Mouse (Mus musculus) neutrophil, adult 5-6 weeks (primary cell): ENCODE results near the gene Ccdc114. TPM values are rescaled to one million over a fixed set of nuclear protein-coding genes. Genes with fewer than 3 reads are reported as not detected.
"Not testable (repeated sequence)": the region's sequence is repeated elsewhere in the genome, so short reads cannot be mapped to it uniquely, and the experiment has no call there.

Experiments
- ATAC-seq: fragments of 151-379, 151-347 bp; 2 replicates; pipeline ENCODE4 v1.8.0; 2017; ENCODE audit warnings: mild to moderate bottlenecking, moderate TSS enrichment; ENCODE audit not compliant: insufficient number of reproducible peaks, poor library complexity, low FRiP score, severe bottlenecking; ENCODE audit errors: extremely low read depth
- total RNA-seq: library from RNA; stranded (forward); fragments of 200-1000 nt; gene quantifications from 2 replicates; pipeline ENCODE4 v1.2.3, GENCODE M21; 2017

Ccdc114 gene
- total RNA-seq, 1 experiment from 2014 or later = 14.1 TPM

DNA sequence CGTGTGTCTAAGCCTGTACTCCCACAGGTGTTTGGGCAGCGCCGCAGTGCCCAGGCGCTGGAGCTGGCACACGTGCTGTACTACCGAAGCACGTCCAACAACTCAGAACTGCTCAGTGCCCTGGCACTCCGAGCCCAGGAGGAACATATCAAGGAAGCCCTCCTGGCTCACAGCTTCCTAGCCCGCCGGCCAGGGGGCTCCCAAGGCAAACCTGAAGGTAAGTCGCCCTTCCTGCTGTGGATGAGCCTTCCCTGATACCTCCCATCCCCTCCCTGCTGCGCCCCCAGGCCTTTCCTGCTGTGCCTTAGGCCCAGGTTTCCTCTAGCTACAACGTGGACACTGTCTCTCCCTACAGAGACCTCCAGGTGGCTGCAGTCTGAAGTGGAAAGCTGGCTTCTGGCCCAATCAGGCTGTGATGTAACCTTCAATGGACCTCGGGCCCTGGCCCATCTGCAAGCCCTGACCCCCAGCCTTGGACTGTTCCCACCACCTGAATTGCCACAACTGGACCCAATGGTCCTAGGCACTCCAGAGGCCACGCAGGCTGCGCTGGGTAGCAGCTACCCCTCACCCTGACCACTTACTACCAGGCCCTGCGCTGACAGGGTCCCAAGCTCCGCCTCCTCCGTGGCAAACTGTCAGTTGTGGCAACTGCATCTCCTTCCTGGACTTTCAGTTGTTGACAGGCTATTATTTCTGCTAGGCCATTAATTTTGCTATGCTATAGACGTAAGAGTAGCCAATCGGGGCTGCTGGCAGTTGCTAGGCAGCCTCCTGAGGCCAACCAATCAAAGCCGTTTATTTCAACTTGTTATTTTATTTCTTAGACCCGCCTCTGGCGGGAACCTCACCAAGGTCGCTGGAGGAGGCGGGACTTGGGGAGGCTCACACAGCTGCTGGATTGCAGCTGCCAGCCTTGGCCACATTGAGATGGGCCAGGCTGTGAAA lies 7.5 kb upstream of the Ccdc114 start:
- ATAC-seq = peak; percentile 58

DNA sequence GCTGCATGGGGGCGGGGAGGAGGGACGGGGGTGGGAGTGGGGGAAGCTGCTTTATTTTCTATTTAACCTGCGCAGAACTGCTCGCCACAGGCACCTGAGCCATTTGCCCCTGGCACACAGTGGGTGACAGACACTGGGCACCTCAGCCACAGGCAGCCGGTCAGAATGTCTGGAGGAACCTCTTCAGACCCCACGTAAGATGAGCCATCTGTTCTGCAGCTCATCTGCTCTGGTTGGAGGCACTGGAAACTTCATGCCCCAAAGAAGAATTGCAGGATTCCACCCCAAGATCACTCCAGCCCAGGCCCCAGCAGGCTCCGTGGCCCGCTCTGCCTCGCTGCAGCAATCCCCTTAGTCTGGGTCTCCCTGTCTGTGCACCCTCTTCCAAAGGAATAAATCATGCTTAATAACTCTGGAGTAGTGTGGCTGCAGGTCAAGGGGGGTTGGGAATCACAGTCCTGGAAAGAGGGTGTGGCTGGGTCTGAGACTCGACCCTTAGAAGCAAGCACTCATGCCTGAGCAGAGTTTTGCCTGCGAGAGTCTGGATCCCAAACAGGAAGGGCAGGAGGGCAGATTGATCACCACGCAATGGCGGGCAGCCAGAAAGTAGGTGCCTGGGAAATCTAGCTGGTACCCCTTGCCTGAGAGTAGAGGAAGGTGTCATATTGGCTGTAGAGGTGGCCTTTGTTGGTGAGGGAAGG lies 6.7 kb upstream of the Ccdc114 start:
- ATAC-seq = no peak

DNA sequence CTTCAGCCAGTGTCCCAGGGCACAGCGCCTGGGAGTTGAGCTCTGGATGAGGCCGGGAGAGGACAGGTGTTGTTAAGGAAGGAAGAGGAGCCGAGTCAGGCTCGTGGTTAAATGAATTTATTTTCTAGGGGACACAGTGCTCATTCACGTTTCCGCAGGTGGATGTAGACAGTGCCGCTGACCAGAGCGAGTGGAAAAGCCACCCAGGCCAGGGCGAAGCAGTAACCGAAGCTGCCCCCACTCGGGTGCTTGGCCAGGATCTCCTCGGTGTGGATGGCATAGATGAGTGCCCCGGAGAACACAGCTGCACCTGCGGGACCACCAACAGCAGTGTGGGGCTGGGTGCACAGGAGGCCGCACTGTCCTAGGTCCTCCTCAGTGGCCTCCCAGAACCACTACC lies 5.9 kb upstream of the Ccdc114 start:
- no peak for ATAC-seq

DNA sequence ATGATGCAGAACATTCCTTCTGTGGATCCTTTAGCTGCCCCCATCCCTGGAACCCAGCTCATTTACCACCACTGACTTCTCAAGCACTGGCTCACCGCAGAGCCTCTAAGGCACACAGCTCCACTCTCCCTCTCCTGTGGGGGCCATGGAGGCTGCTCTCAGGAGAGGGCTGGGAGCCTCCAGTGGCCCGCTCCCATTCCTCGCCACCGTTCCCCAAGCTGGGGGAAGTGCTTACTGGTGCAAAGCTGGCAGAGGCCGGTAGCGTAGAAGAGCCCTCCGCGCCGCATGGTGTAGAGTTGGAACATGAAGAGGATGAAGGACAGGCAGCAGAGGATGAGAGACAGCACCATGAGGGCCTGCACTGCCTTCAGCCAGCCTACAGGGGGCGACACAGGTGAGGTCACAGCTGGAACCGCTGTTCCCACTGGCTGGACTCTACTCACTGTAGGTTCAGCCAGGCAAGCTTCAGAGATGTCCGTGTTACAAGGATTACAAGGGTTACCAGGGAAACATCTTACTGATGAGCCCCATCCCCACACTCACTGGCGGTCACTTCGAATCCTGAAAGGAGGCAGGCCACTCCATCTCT lies 4.7 kb upstream of the Ccdc114 start:
- no peak for ATAC-seq

DNA sequence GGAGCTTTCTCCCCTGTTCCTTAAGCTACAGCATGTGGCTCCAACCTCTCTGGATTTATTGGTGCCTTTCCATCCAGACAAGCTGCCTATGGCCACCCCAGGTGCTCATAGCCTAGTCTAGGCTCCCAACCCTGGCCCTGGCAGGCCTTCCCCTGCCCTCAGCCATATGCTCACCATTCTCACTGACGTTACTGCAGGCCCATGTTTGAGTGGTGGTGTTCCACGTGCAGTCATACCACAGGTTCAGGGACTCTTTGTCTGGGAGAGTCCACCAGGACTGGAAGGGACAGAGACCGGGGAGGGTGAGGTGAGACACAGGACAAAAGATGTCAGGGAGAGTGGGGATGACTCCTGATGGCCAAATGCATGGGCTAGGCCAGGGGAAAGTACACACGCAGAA lies 4.1 kb upstream of the Ccdc114 start:
- no peak for ATAC-seq

DNA sequence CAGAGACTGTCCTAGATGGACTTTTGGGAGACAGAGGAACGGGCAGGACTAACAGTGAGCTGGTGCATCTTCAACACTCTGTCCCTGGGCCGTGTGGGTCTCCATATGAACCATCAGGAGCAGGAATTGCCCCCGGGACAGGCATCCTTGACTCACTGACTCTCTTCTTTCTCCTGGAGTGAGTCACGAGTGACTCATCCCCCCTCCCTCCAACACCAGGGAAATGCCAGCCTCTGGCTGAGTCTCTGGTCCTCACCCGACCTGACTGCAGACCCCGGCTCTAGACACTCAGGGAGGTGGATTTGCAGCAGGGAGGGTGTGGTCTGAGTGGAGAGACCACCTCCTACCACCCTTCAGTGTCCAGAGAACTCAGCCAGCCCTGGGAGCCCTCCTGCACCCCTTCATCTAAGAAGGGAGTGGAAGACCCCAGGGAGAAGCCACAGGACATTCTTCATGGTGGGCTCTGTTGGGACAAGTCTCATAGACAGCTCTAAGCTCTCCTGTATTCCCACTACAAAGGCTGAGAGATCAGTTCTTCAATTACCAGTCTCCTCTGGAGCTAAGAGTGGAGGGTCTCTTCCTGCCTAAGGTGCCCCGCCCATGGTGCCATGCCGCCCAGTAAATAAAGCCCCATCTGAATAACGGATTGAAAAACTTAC lies 3.2 kb upstream of the Ccdc114 start:
- no peak for ATAC-seq

DNA sequence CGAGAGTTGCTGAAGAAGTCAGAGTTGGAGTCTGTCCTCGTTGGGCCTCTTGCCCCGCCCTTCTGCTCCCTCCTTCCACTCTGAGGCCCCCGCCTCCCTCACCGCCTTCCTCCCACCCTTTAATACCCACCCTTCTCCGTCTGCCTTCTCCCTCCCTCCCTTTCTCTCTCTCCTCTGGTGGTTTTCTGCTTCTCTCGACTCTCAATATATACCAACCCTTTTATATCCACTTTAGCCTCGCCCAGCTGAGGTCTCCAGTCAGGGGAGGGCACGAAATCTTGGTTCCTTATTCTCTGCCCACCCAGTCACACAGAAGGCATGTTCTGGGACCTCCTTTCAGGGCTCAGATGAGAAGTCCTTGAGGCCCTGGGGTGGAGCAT lies 2.6 kb upstream of the Ccdc114 start, which contains the start of gene Emp3:
Gene Emp3 (minus strand): TSS at position 163 of the 380 bp plus-strand sequence.
- peak; percentile 28 for ATAC-seq

DNA sequence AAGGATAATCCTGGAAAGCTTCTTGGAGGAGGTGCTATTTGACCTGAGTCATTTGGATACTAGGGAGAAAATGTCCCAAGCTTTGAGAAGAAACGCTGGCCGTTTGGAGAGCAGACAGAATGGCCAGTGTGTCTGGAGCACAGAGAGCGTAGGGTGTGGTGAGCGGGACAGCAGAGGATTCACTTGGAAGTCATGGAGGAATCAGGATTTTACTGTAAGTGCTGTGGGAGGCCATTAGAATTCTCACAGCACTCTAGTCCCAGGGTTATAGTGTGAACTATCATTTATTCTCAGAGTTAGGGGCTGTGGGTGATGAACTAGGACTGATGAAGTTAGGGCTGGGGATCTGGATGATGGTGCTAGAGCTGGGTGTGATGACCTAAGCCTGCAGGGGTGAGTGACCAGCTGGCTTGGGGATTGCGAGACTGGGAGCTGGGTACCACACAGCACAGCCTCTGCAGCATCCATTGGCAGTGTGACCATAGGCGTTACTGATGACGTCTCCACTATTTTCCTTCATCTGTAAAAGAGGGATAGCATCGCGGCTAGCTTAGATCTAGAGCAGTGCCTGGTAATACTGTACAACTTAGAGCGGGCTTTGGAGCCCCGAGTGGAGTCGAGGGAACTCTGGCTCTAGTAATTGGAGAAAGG lies 1.8 kb upstream of the Ccdc114 start:
- ATAC-seq = no peak

DNA sequence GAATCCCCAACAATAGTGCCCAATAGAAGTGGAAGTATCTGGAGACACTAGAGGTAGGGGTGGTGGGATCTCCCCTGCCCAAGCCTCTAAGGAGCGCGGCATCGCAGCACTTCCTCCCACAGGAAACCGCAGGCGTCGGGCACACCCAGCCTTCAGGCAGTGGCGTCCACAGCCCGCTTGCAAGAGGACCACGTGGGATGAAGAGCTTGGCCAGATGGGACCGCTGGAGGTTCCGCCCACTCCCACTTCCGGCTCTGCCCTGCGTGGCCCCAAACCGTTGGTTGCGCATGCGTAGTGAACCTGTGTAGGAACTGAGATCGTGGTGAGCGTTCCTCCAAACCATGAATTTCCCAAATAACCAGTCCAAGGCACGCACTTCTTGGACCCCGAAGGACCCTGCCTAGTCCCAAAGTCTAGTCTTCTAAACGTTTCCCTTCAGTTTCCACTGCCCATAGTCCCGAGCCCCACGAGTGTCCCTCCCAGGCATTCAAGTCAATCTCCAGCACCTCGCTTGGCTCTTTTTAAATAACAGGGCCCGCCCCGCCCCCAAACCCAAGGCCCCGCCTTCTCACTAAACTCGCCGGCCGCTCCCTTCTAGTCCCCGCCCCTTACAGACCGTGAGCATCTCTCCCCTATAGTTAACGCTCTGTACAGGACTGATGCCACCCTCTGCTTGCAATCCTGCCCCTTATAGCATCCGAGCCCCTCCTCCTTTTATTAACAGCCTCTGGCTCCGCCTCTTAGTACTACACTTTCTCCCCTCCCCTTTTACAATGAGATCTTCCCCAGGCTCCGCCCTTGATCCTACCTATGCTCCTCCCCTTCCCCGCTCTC lies 727 bp upstream of the Ccdc114 start:
- peak; percentile 72 for ATAC-seq

DNA sequence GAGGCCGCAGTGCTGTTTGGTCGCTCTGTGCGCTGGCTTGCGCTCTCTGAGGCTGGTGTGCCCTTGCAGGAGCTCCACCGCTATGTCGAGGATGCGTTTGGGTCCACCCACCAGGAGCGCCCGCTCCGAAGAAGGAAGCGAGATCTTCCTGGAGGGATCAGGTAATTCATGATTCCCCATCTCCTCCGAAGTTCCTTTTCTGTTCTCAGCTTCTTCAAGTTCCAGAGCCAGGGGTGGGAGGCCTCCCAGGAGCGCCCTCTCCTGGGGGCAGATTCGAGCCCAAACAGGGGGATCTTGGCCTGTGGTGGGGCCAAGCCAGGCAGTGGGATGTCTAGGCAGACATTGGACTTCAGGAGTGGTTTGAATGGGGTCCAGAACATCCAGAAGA lies 551 bp downstream of the Ccdc114 start:
- no peak for ATAC-seq

DNA sequence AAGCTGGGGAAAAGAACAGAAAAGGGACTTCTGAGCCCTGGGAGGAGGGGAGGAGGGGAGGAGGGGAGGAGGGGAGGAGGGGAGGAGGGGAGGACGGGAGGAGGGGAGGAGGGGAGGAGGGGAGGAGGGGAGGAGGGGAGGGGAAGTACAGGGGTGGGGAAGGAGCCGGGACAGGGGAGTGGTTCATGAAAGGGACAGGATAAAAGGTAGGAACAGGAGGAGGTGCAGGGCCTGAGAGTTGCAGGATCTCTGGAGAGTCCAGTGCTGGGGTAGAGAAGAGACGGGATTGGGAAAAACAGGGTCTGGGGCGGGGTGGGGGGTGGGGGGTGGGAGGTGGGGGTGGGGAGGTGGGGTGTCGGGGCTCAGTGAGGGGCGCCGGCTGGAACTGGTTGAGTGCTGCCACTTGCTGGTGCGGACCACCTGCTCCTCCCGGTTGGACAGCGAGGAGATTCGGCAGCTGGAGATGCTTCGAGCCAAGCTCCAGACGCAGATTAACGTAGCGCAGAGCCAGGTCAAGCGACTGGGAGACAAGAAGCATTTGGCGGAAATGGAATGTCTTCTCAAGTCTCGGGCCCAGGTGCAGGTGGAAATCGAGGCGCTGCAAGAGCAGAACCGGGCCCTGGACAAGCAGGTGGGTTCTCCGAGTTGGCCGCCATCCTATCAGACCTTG lies 4.9 kb downstream of the Ccdc114 start:
- ATAC-seq = no peak

DNA sequence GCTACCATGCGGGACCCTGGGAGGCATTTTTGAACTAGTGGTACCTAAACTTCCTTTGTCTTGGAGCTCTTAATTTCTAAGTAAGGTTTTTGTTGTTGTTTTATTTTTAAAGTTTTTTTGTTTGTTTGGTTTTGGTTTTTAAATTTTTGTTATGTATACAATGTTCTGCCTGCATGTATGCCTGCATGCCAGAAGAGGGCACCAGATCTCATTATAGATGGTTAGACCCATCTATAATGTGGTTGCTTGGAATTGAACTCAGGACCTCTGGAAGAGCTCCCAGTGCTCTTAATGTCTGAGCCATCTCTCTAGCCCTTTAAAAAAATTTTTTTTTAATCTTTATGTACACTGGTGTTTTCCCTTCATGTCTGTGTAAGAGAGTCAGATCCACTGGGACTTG lies 5.8 kb downstream of the Ccdc114 start:
- no peak for ATAC-seq

DNA sequence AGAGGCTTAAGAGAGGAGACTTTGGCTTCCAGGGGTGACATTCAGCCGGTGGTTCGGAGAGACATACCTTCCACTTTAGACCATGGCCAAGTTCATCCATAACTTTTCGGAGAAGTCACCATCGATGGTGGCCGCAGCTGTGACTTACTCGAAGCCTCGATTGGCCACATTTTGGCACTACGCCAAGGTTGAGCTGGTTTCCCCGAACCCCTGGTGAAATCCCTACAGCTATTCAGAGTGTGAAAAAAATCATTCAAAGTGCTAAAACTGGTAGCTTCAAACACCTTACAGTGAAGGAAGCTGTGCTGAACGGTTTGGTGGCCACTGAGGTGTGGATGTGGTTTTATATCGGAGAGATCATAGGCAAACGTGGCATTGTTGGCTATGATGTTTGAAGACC lies 9.9 kb downstream of the Ccdc114 start:
- ATAC-seq = not testable (repeated sequence)

DNA sequence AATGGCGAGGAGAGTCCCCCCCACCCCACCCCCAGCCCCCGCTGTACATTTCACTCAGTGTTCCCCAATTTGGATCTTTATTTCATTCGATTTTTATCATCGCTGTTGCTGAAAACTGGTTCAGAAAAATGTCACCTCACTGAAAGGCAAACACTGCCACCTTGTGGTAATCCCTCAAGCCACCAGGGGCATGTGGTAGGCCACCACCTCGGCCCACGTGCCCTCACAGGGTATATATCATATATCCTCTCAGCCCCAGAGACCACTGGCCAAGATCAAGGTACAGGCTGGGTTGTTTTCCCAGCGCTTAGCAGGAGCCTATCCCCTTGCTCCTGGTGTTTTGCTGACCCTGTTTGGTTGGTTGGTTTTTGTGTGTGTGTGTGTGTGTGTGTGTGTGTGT lies 11.2 kb downstream of the Ccdc114 start:
- ATAC-seq = peak; percentile 90

DNA sequence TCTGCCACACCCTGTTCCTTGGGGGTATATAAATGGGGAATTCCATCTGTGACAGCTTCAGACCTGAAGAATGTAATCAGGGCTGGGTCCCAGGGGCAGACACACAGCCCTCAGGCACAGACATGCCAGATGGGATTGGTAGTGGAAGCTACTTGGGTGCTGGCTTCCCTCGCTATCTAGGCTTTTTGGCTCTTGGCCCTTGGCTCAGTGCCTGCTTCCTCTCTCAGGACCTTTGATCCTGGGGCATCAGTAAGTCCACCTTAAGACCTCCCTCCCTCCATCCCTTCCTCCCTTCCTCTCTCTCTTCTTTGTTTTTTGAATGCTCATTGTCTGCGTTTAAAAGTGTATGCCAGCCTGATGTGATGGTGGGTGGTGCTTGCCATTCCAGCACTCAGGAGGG lies 16.0 kb downstream of the Ccdc114 start:
- ATAC-seq = no peak

DNA sequence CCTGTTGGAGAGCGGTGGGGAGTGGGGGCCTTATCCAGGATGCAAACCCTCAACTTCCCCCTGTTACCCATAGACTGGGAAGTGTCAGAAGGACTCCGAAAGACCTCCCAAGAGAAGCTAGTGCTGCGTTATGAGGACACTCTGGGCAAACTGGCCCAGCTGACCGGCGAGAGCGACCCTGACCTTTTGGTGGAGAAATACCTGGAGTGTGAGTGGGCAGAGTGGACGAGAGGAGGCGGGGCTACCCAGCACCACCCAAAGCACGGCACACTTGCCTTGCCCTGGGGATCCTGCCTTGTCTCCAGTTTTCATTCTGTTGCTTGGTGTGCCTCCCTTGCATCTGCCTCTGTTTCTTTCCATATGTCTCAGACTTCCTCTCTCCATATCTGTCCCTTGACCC lies 18.1 kb downstream of the Ccdc114 start:
- no peak for ATAC-seq

DNA sequence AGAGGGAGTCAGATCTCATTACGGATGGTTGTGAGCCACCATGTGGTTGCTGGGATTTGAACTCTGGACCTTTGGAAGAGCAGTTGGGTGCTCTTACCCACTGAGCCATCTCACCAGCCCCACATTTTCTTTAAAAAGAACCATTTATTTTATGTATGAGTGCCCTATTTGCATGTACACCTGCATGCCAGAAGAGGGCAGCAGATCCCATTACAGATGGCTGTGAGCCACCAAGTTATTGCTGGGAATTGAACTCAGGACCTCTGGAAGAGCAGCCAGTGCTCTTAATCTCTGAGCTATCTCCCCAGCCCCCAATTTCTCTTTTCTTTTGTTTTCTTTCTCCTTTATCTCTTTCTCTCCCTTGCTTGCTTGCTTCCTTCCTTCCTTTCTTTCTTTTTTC lies 19.4 kb downstream of the Ccdc114 start:
- not testable (repeated sequence) for ATAC-seq

DNA sequence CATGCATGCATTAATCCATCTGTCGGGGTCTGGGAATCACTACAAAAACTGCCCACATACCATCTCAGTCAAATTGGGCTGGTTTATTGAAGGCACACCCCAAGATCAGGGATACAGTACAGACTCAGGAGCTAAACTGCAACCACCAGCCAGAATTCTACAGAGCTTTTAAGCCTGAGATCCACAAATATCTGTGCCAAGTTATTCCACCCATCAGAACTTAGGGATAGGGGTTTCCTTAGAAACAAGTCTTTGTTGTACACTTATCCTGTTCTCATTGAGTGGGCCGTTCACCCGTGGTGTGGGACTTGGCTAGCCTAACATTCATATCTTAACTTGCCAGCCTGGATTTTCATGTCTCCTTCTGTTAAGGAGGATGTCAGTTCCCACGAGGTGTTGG lies 25.2 kb downstream of the Ccdc114 start:
- no peak for ATAC-seq
